Mouse (Mus musculus): ENCODE results near the gene Dcaf4. TPM values are rescaled to one million over a fixed set of nuclear protein-coding genes. Genes with fewer than 3 reads are reported as not detected.
A peak's percentile ranks its signal among the peaks of the same experiment; 100 is the strongest.

The Dcaf4 gene
- polyA plus RNA-seq, 1 experiment = 51.2 TPM

DNA sequence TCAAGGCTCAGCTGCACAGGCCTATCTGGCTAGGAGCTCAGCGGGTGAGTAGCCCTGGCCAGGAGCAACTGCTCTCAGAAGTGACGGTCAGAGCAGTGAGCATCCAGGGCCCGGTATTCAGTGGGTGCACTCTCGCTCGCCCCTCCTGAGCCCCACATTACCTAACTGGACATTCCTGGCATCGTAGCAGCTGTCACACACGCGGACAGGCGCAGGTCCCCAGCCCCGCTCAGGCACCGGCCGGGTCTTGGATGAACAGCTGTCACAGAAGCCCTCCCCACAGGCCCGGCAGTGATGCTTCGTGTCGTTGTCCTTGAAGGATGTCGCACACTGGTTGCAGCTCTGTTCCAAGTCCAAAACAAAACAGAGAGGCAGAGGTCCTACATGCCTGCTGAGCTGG, 31.0 kb downstream of the Dcaf4 start:
- no peak for TF ChIP-seq CTCF (IDR thresholded peaks at IDR 0.05; ENCODE audit: borderline replicate concordance, extremely low read depth, insufficient read depth, insufficient read length)
- no peak for TF ChIP-seq POLR2A (IDR thresholded peaks at IDR 0.05; ENCODE audit: borderline replicate concordance, extremely low read depth, insufficient read depth, insufficient read length, poor library complexity, severe bottlenecking)
- DNase-seq (ENCODE audit: low read depth) = no peak

DNA sequence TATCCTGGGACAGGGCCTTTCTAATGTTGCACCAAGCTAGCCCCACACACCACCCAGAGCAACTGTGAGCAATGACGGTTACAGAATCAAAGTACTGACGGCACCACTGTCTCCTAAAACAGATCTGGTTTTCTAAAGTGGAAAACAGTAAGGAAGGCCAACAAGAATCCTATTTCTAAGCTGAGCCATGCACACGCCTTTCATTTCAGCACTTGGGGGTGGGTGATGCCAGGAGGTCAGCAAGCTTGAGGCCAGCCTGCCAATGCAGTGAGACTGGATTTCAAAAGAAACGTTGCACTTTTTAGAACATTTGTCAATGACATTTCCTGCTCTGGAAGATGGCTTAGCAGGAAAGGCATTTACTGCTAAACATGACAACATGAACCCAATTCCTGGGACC, 33.5 kb downstream of the Dcaf4 start:
- TF ChIP-seq CTCF (IDR thresholded peaks at IDR 0.05; ENCODE audit: borderline replicate concordance, extremely low read depth, insufficient read depth, insufficient read length) = no peak
- TF ChIP-seq POLR2A (IDR thresholded peaks at IDR 0.05; ENCODE audit: borderline replicate concordance, extremely low read depth, insufficient read depth, insufficient read length, poor library complexity, severe bottlenecking) = no peak
- DNase-seq (ENCODE audit: low read depth) = no peak

DNA sequence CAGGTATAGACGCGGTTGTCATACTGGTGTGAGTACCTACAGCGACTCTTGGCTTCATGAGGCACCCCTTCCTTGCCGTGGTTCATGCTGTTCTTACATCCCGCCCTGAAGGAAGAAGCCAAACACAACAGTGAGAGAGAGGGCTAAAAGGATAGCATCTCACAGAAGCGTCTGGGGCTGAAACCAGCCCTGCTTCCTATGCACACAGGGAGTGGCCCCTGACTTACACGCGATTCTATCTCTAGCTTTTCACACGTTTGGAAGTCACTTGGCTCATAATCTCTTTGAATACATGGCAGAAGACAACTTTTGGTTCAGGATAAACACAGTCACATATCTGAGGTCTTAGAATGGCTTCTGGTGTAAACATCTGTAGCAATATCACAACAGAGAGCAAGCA, 35.3 kb downstream of the Dcaf4 start:
- DNase-seq (ENCODE audit: low read depth) = no peak
- TF ChIP-seq CTCF (IDR thresholded peaks at IDR 0.05; ENCODE audit: borderline replicate concordance, extremely low read depth, insufficient read depth, insufficient read length) (no peak), POLR2A (IDR thresholded peaks at IDR 0.05; ENCODE audit: borderline replicate concordance, extremely low read depth, insufficient read depth, insufficient read length, poor library complexity, severe bottlenecking) (no peak)

DNA sequence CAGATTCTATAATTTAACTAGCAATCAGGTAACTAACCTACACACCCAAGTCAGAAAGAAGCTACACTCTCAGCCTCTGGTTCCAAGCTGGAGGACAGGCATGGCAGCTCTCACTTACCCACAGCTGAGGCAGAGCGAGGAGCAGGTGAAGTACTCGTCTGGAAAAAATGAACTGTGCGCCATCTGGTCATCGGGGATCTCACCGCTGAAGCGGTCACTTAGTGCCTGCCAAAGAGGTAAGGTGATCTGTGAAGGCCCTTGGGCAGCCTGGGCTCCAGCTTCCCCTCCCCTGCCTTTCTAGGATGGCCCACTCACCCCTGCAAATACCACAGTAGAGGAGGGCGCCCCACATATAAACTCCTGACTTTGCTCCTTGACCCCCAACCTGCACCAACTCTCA, 38.2 kb downstream of the Dcaf4 start:
- TF ChIP-seq POLR2A (IDR thresholded peaks at IDR 0.05; ENCODE audit: borderline replicate concordance, extremely low read depth, insufficient read depth, insufficient read length, poor library complexity, severe bottlenecking) (no peak), CTCF (IDR thresholded peaks at IDR 0.05; ENCODE audit: borderline replicate concordance, extremely low read depth, insufficient read depth, insufficient read length) (no peak)
- DNase-seq (ENCODE audit: low read depth) = no peak

DNA sequence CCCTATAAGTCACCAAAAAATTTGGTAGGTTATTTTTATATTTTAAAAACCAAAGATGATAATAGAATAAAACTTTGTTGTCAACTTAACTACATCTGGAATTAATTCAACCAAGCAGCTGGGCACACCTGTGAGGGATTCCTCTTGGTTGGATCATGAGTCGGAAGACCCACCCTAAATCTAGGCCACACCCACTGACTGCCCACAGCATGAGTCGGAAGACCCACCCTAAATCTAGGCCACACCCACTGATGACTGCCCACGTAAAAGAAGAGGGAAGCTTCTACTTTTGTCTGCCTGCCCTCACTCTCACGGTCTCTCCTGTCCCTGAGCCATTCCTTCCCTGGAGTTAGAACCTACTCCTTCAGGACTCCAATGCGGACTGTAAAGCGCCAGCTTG, 39.9 kb downstream of the Dcaf4 start:
- no peak for DNase-seq (ENCODE audit: low read depth)
- TF ChIP-seq POLR2A (IDR thresholded peaks at IDR 0.05; ENCODE audit: borderline replicate concordance, extremely low read depth, insufficient read depth, insufficient read length, poor library complexity, severe bottlenecking) (no peak), CTCF (IDR thresholded peaks at IDR 0.05; ENCODE audit: borderline replicate concordance, extremely low read depth, insufficient read depth, insufficient read length) (no peak)

DNA sequence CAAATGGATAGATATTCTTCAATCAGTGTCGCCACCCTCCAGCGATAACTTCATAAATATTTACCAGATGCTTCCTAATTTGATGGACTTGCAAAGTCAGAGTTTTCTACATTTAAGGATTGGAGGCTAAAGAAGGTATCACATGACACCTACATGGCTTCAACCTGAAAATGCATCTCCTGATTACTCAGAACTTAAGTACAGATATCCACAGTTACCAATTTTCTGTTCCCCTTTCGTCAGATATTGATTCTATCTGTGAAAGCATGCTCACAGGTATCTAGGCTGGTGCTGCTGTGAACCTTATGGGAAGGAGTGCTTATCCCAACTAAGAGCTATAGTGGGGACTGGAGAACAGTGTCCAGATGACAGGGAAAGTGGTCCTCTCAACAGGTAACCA, 42.3 kb downstream of the Dcaf4 start:
- no peak for TF ChIP-seq CTCF (IDR thresholded peaks at IDR 0.05; ENCODE audit: borderline replicate concordance, extremely low read depth, insufficient read depth, insufficient read length)
- no peak for TF ChIP-seq POLR2A (IDR thresholded peaks at IDR 0.05; ENCODE audit: borderline replicate concordance, extremely low read depth, insufficient read depth, insufficient read length, poor library complexity, severe bottlenecking)
- DNase-seq (ENCODE audit: low read depth) = no peak

DNA sequence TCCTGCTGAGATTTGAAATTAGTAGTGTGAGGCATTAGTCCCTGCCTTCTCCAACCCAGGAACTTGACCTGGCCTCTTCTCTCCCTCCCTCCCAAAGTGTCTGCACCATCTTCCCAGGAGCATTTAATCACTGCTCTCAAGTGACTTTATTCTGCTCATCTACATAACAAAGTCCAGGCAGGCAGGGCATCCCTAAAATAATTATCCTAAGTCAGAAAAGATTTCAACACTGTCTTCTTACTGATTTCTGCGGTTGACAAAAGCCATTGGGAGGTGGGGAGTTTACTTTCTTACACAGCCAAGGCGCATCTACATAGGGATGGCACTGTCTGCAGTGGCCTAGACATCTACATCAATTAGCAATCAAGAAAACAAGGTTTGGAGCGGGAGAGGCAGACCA, 49.6 kb downstream of the Dcaf4 start:
- TF ChIP-seq POLR2A (IDR thresholded peaks at IDR 0.05; ENCODE audit: borderline replicate concordance, extremely low read depth, insufficient read depth, insufficient read length, poor library complexity, severe bottlenecking) (no peak), CTCF (IDR thresholded peaks at IDR 0.05; ENCODE audit: borderline replicate concordance, extremely low read depth, insufficient read depth, insufficient read length) (no peak)
- no peak for DNase-seq (ENCODE audit: low read depth)

DNA sequence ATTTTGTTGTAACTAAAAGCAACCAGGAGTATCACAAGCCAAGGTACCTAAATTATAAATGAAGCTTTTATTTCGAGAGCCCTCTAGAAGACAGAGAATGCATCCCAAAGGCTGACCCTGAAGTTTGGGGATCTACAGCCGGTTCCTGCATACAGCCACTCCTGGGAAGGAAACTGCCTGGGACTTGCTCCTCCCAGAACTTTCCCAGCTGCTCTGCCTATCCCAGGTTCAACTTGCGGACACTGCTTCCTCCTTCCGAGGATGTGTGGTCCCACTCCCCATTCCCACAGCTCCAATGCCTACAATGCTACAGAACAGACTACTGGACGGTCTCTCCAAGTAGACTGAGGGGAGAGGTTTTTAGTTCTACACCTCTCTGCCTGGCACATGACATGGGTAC, 52.5 kb downstream of the Dcaf4 start:
- no peak for TF ChIP-seq CTCF (IDR thresholded peaks at IDR 0.05; ENCODE audit: borderline replicate concordance, extremely low read depth, insufficient read depth, insufficient read length)
- TF ChIP-seq POLR2A (IDR thresholded peaks at IDR 0.05; ENCODE audit: borderline replicate concordance, extremely low read depth, insufficient read depth, insufficient read length, poor library complexity, severe bottlenecking) = no peak
- no peak for DNase-seq (ENCODE audit: low read depth)

DNA sequence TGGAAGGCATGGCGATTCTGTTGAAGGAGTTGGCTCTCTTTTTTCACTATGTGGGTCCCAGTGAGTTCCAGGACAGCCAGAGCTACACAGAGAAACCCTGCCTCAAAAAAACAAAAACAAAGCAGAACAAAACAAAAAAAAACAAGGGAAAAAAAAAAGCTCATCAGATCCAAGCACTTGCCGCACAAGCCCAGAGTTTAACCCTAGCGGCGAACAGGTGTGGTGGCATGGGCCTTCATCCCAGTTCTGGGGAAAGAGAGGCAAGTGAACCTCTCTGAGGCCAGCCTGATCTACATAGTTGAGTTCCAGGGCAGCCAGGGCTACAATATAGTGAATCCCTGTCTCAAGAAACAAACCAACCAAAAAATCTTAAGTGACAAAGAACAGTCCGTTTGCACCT, 57.2 kb downstream of the Dcaf4 start:
- DNase-seq (ENCODE audit: low read depth) = no peak
- no peak for TF ChIP-seq CTCF (IDR thresholded peaks at IDR 0.05; ENCODE audit: borderline replicate concordance, extremely low read depth, insufficient read depth, insufficient read length)
- no peak for TF ChIP-seq POLR2A (IDR thresholded peaks at IDR 0.05; ENCODE audit: borderline replicate concordance, extremely low read depth, insufficient read depth, insufficient read length, poor library complexity, severe bottlenecking)

DNA sequence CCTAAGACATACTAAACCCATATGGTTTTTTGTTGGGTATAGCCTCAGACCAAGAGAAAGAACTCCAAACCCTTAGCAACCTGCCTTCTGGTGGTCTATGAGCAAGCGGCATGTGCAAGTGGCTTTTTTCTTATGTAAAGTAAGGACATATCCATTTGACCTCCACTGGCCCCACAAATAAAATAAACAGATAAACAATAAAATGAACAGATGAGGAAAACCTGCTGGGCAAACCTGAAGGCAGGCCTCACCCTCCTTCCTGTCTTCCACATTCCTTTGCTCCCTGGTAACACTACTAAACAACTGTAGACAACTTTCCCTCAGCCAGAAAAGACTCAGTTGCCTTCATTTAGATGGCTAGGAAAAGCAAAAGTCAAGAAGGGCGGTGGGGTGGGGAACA, 58.1 kb downstream of the Dcaf4 start:
- TF ChIP-seq CTCF (IDR thresholded peaks at IDR 0.05; ENCODE audit: borderline replicate concordance, extremely low read depth, insufficient read depth, insufficient read length) (no peak), POLR2A (IDR thresholded peaks at IDR 0.05; ENCODE audit: borderline replicate concordance, extremely low read depth, insufficient read depth, insufficient read length, poor library complexity, severe bottlenecking) (no peak)
- DNase-seq (ENCODE audit: low read depth) = no peak

DNA sequence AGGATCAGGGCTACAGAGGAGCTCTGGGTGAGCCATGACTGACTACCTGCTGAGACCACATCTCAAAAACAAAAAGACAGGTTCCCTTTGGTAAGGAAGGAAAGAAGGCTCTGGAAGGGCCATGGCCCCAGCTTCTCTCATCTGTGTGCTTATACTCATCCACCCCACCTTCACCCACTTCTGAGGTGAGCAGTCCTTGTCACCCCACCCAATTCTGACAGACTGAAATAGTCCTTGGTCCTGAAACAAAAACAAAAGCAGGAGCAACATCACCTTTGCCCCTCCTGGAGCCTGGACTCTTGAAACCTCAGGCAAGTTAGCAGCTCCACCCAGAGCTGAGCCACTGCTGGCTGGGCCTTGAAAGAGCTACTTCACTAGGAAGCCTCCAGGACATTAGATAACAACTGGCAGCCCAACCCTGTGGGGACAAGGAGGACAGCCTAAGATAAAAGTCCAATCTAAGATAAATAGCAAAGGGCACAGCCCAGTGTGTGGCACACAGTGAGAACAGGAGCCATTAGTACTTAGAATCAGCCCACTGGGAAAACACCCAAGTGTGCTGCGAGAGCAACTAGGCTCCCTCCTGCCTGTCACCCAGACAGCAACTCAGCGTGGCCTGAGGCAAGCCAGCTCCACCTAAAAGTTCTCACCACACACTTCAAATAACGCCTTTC, 58.8 kb downstream of the Dcaf4 start:
- peak; percentile 11 for DNase-seq (ENCODE audit: low read depth)
- TF ChIP-seq CTCF (IDR thresholded peaks at IDR 0.05; ENCODE audit: borderline replicate concordance, extremely low read depth, insufficient read depth, insufficient read length) (no peak), POLR2A (IDR thresholded peaks at IDR 0.05; ENCODE audit: borderline replicate concordance, extremely low read depth, insufficient read depth, insufficient read length, poor library complexity, severe bottlenecking) (no peak)

DNA sequence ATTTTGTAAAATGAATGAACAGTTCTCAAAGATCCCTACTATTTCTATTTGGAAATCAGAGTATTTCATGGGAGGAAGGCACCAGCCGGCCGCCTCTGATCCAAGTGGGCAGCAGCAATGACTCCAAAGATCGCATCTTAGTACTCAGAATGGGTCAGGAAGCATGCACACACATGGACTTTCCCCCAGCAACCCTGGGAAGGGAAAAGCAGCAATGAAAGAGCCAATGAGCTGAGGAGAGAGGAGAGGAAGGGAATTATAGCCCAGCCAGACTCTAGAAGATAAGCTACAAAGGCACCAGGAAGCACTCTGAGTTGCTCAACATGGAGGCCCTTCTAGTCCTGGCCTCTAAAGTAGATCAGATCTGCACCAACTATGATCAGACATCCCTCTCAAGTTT, 60.0 kb downstream of the Dcaf4 start:
- no peak for DNase-seq (ENCODE audit: low read depth)
- TF ChIP-seq POLR2A (IDR thresholded peaks at IDR 0.05; ENCODE audit: borderline replicate concordance, extremely low read depth, insufficient read depth, insufficient read length, poor library complexity, severe bottlenecking) (no peak), CTCF (IDR thresholded peaks at IDR 0.05; ENCODE audit: borderline replicate concordance, extremely low read depth, insufficient read depth, insufficient read length) (no peak)

Data from brain, embryonic 14.5 days (tissue).